Mouse (Mus musculus) embryonic facial prominence, embryonic 12.5 days (tissue): ENCODE results near the gene Rbms3. TPM values are rescaled to one million over a fixed set of nuclear protein-coding genes. Genes with fewer than 3 reads are reported as not detected.

Experiments
- ATAC-seq: fragments of 200-750 bp; cut with Nextera tagmentation; 2 replicates; pipeline ENCODE4 v1.8.0; 2017; ENCODE audit not compliant: insufficient number of reproducible peaks, insufficient read depth, low FRiP score, low TSS enrichment
- H3K27ac ChIP-seq: fragments of 300-500 bp; sonication (generic); 2 replicates; pipeline ENCODE4 v1.5.1; 2016; ENCODE audit warnings: mild to moderate bottlenecking
- H3K27me3 ChIP-seq: fragments of 300-500 bp; sonication (generic); 2 replicates; pipeline ENCODE4 v1.6.1; 2016; ENCODE audit warnings: mild to moderate bottlenecking, moderate library complexity
- H3K36me3 ChIP-seq: fragments of 300-500 bp; sonication (generic); 2 replicates; pipeline ENCODE4 v1.6.1; 2016; ENCODE audit warnings: mild to moderate bottlenecking
- H3K4me1 ChIP-seq: fragments of 300-500 bp; sonication (generic); 2 replicates; pipeline ENCODE4 v1.6.1; 2016
- H3K4me2 ChIP-seq: fragments of 300-500 bp; sonication (generic); replicated peaks from 2 replicates; pipeline ENCODE4 v1.6.1; 2016; ENCODE audit warnings: mild to moderate bottlenecking, moderate library complexity
- H3K4me3 ChIP-seq: fragments of 300-500 bp; sonication (generic); 2 replicates; pipeline ENCODE4 v1.5.1; 2016; ENCODE audit warnings: mild to moderate bottlenecking
- H3K9ac ChIP-seq: fragments of 300-500 bp; sonication (generic); 2 replicates; pipeline ENCODE4 v1.6.1; 2016; ENCODE audit warnings: mild to moderate bottlenecking, moderate library complexity
- H3K9me3 ChIP-seq: fragments of 300-500 bp; sonication (generic); 2 replicates; pipeline ENCODE4 v1.6.1; 2016; ENCODE audit warnings: mild to moderate bottlenecking, moderate library complexity
- WGBS: fragments of 180-500 bp; shearing (Covaris S2); methylation state at CpG from one replicate; pipeline ENCODE4 v1.1.7; 2016; 5-methylcytosine and 5-hydroxymethylcytosine counted together
- polyA plus RNA-seq: library from polyadenylated mRNA; unstranded; fragments of >200 nt; fragmentation: Nextera tagmentation; extraction: Ambion mirVana; gene quantifications from 2 replicates; pipeline ENCODE4 v1.2.1, GENCODE M21; 2016

The Rbms3 gene
- polyA plus RNA-seq, 1 experiment from 2014 or later, result 94.1 TPM

DNA sequence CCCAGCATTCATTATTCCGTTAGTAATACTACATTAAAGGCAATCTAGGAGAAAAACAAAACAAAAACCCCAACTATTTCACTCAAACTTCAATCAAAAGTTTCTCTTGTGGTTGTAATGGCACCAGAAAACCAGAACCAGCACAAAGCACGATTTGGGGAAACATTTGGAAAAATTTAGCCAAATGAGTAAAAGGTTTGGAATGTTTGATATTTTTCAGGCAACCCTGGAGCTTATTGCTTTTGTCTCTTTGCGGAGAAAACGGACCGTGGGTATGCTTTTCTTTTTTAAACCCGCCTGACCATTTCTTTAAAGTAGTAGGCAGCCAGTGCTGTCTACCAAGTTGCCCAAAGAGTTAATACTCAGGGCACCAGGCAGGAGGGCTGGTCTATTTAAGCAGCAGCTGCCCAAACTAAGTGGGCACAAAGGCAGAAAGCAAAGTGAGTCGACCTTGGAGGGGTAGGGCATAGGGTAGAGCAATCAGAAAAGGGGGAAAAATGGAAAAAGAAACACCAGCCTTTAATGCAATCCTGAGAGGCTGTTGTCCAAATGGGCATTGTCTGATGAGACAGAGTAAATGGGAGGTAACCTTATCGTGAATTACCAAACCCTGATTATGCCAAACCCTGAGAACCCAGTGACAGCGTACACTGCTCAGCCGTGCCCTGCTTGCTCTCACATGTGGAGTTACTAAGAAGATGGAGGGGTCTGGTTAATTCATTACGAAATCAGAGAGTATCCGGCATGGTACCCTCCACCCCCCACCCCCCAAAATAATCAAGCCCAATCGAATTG lies 379.5 kb downstream of the Rbms3 start:
- Histone ChIP-seq H3K4me3 (peak overlapping the region; percentile 60), H3K27ac (peak overlapping the region; percentile 90), H3K27me3 (no peaks in the 10 kb centered on the region), H3K36me3 (no peaks in the 10 kb centered on the region), H3K4me1 (peaks cover 47% of the 10 kb centered on the region), H3K4me2 (peak overlapping the region; percentile 73), H3K9me3 (no peaks in the 10 kb centered on the region), H3K9ac (peak overlapping the region; percentile 74)
- 9% methylated on average over 13 of the region's 13 CpGs for WGBS
- ATAC-seq, result 0 out of 2 replicates have a peak, but pooled peaks have one; percentile 32

DNA sequence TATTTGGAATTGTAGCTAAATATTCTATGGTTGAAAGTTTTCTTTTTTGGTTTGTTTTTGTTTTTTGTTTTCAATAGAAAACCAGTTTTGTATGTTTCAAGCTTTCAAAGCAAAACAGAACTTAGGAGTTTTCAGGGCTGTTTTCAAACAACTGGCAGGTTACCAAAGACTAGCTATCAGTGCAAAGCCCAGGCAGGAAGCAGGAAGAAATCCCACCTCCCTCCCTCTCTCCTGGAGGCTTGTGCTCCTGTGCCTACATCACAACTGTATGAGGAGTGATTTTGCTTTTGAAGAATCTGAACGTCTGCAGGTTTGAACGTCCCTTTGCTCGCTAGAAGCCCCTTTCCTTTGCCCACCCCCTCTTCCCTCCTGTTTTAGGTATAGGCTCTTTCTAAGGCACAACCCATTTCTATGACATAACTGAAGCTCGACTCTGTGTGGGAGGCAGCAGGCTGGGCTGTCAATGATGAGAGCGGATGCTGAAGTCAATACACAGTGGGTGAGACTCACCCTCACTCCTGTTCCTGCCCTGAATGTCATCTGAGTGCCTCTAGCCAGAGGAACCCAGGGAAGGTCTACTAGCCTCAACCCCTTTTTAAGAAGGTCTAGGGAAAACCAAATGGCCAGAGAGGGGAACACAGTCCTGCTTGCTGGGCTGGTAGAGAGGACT lies 382.3 kb downstream of the Rbms3 start:
- Histone ChIP-seq H3K9ac (no peak overlapping the region), H3K27ac (peak overlapping the region; percentile 48), H3K27me3 (no peaks in the 10 kb centered on the region), H3K4me2 (peak overlapping the region; percentile 33), H3K9me3 (no peaks in the 10 kb centered on the region), H3K4me1 (peaks cover 37% of the 10 kb centered on the region), H3K36me3 (no peaks in the 10 kb centered on the region), H3K4me3 (no peak overlapping the region)
- 21% methylated on average over 5 of the region's 5 CpGs for WGBS
- no peak for ATAC-seq

DNA sequence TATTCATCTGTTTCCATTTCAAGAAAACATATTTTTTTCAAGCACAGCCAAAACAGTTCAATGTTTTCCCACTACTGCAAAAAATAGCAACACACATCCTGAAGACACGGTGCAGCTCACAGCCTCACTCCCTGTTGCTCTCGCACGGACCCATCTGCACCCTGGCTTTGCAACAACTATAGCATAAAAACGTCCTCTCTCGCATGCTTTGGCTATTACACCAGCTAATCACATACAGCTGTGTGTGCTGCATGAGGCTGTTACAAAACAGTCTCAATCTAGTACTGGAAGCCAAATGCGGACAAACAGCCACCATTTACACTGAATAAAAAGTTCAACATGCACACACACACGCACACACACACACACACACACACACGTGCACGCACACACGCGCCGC lies 383.5 kb downstream of the Rbms3 start:
- 49% methylated on average over 12 of the region's 12 CpGs for WGBS
- Histone ChIP-seq H3K27me3 (no peaks in the 10 kb centered on the region), H3K4me3 (no peak overlapping the region), H3K9ac (no peak overlapping the region), H3K4me1 (peaks cover 37% of the 10 kb centered on the region), H3K36me3 (peaks cover 8% of the 10 kb centered on the region), H3K27ac (0 out of 2 replicates have a peak overlapping the region, but pooled peaks have one; percentile 54), H3K4me2 (peak overlapping the region; percentile 33), H3K9me3 (no peaks in the 10 kb centered on the region)
- no peak; the same call in 1 of the 2 replicates for ATAC-seq

DNA sequence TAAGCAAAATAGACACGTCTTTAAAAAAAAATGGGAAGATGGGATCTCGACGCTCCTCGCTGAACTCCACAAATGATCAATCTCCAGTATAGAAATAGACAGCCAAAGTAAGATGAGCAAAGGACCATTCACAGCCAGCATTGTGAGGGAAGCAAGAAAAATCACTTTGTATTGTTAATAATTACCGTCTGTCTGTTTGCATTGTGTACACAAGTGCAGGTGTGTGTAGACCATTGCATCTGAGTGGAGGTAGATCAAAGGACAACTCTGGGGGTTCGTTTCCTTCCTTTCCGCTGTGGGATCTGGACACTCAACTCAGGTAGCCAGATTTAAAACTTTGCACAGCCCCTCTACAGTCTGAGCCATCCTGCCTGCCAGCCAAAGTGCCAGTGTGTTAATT lies 386.3 kb downstream of the Rbms3 start:
- Histone ChIP-seq H3K36me3 (peaks cover 13% of the 10 kb centered on the region), H3K27me3 (no peaks in the 10 kb centered on the region), H3K9me3 (no peaks in the 10 kb centered on the region), H3K4me3 (no peak overlapping the region), H3K9ac (no peak overlapping the region), H3K4me2 (no peak overlapping the region), H3K27ac (no peak overlapping the region), H3K4me1 (peaks cover 22% of the 10 kb centered on the region)
- no peak for ATAC-seq
- 93% methylated on average over 7 of the region's 7 CpGs for whole genome bisulfite sequencing

DNA sequence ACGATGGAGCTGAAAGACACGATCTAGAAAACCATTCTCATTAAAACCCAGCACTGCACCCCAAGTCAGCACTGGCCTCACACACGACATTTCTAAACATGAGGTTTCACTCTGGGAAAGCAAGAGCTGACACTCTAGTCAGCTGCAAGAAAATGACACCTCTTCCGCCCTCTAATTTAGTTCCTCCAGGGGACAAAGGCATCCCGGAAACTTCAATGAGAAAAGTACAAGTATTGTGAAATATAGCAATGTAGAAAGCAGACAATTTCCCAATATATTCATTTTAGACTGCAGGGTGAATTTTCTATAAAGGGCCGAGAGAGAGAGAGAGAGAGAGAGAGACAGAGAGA lies 395.0 kb downstream of the Rbms3 start:
- ATAC-seq, result no peak
- H3K36me3 ChIP-seq, result 0 out of 2 replicates have a peak, but pooled peaks cover 7% of the 10 kb centered on the region
- WGBS, result 69% methylated on average over 6 of the region's 6 CpGs

DNA sequence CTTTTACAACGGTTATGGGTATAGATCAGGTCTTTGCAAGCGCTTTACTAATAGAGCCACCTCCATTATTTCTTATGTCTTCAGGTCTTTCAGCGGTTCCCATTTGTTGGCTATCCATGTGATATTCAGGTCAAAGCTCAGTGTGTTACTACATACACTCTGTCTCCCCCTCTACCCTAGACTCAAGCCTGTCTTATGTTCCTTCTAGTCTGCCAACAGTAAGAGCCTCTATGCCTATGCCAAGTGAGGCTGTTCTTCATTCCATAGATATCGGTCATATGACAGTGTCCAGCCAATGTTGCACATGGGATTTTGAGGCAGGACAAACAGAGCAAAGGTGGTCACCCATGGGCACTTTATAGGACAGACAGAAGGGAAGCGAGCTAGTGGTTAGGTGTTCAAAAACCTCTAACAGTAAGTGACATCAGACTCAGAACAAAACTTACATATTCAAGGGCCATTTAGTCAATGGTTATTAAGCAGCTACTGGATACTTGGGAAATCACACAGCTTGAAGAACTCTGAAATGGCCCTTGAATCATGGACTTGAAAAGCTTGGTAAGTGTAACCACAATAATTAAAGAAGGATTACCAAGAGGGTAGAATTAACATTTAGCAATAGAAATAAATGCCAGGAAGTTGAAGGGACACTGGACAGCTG lies 395.5 kb downstream of the Rbms3 start:
- no peak overlapping the region for H3K4me2 ChIP-seq
- no peak for ATAC-seq
- H3K9me3 ChIP-seq, result no peaks in the 10 kb centered on the region
- H3K27me3 ChIP-seq, result no peaks in the 10 kb centered on the region
- WGBS, result 90% methylated on average over 5 of the region's 5 CpGs
- 0 out of 2 replicates have a peak, but pooled peaks cover 3% of the 10 kb centered on the region for H3K4me1 ChIP-seq
- no peak overlapping the region for H3K4me3 ChIP-seq
- no peak overlapping the region for H3K9ac ChIP-seq
- peaks cover 9% of the 10 kb centered on the region; the same call in 1 of the 2 replicates for H3K36me3 ChIP-seq
- H3K27ac ChIP-seq, result no peak overlapping the region

More for the DNA sequence above, 395.0 kb downstream of the Rbms3 start:
- Histone ChIP-seq H3K9ac (no peak overlapping the region), H3K27me3 (no peaks in the 10 kb centered on the region), H3K9me3 (no peaks in the 10 kb centered on the region), H3K27ac (no peak overlapping the region), H3K4me2 (no peak overlapping the region), H3K4me1 (0 out of 2 replicates have a peak, but pooled peaks cover 3% of the 10 kb centered on the region), H3K4me3 (no peak overlapping the region)

DNA sequence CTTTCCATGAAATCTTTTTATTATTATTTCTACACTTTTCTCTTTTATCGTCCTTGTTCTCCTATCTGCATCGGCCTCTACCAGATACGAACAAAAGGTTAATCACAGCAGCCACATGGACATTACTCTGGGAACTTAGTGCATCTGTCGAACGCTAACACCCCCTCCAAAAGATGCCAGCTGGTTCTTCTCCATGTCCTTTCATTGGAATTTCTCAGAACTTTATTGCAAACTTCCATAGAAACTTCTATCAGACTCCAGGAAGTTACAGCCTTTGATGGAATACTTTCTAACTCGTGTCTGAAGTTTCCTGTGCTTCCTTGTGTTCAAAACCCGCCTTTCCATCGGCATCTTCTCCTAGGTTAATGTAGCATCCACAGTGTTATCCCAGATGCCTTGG lies 407.0 kb downstream of the Rbms3 start:
- Histone ChIP-seq H3K27ac (no peak overlapping the region), H3K4me1 (no peaks in the 10 kb centered on the region; the same call in 1 of the 2 replicates), H3K4me2 (no peak overlapping the region), H3K9me3 (no peaks in the 10 kb centered on the region), H3K4me3 (no peak overlapping the region), H3K9ac (no peak overlapping the region), H3K36me3 (peaks cover 4% of the 10 kb centered on the region; the same call in 1 of the 2 replicates), H3K27me3 (no peaks in the 10 kb centered on the region)
- ATAC-seq, result no peak
- 61% methylated on average over 8 of the region's 8 CpGs for WGBS

DNA sequence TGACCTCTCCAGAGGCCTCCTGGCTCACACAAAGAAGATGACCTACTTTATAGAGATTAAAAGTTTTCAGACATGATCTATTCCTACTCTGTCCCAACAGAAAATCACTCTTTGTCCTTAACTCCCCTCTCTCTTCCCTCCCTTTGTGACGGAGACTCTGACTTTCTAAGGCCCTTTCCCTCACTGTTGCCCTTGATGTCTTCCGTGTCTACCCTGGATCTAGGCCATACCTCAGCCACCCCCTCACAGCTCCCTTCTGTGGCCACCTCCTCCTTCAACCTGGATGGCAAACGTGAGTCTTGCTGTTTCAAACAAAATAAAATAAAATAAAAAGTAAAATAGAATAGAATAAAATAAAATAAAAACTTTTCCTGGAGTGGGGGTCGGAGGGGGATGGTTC lies 408.2 kb downstream of the Rbms3 start:
- no peaks in the 10 kb centered on the region for H3K9me3 ChIP-seq
- 87% methylated on average over 4 of the region's 4 CpGs for WGBS
- H3K4me1 ChIP-seq, result peaks cover 5% of the 10 kb centered on the region; the same call in 1 of the 2 replicates
- no peak overlapping the region for H3K4me2 ChIP-seq
- H3K4me3 ChIP-seq, result no peak overlapping the region
- ATAC-seq, result no peak
- H3K36me3 ChIP-seq, result peaks cover 4% of the 10 kb centered on the region; the same call in 1 of the 2 replicates
- no peak overlapping the region for H3K9ac ChIP-seq
- H3K27ac ChIP-seq, result no peak overlapping the region
- no peaks in the 10 kb centered on the region for H3K27me3 ChIP-seq

DNA sequence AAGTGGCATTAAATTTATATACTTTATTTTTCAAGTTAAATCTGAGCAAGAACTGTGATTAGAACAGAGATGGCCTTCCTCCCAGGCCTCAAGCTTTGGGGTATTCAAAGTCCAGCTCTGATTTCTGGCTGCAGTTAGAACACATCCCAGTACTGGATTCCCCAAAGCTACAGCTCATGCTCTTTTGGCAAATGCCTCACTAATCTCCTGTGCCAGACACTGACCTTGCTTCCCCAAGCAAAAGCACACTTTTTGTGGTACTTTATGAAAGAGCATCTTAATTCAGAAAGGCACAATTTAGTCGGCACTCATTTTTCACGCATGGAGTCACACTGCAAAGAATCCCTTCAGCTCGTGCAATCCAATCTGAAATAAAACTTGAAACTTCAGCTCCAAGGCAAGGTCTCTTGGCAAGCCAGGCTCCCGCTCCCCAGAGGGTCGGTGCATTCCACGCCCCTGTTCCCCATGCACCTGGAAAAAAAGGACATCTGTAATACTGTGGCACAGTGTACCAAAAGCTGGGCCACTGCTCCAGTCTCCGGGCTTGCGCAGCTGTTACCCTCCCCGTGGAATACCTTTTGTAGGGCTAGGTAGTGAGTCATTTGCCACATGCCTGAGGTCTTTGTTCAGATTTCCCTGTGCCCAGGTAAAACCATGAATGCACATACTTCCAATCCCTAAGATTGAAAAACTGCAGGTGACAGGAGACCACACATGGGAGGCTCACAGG lies 413.5 kb downstream of the Rbms3 start:
- H3K4me1 ChIP-seq, result peaks cover 9% of the 10 kb centered on the region; the same call in 1 of the 2 replicates
- H3K27ac ChIP-seq, result 0 out of 2 replicates have a peak overlapping the region, but pooled peaks have one; percentile 30
- WGBS, result 63% methylated on average over 9 of the region's 9 CpGs
- H3K9ac ChIP-seq, result no peak overlapping the region
- H3K27me3 ChIP-seq, result no peaks in the 10 kb centered on the region
- no peaks in the 10 kb centered on the region for H3K36me3 ChIP-seq
- no peak for ATAC-seq
- no peaks in the 10 kb centered on the region for H3K9me3 ChIP-seq
- H3K4me3 ChIP-seq, result no peak overlapping the region
- H3K4me2 ChIP-seq, result no peak overlapping the region

DNA sequence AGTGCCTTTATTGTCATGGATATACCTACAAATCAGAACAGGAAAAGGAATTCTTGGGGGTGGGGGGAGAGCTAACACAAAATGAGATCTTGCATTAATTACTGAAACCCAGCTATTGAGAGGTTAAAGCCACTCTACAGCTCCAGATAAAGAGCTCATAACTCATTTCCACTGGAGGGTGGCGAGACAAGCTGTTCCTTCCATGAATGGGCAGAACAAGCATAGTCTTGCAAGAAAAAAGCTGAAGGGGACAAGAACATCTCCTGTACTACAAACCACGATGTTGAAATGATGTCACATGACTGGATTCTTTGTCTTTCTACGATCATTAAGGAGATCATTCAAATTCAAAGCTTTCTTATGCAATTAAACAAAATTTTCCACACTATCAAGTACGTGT lies 417.7 kb downstream of the Rbms3 start:
- H3K4me3 ChIP-seq, result no peak overlapping the region
- H3K36me3 ChIP-seq, result no peaks in the 10 kb centered on the region
- 70% methylated on average over 4 of the region's 4 CpGs for WGBS
- ATAC-seq, result no peak
- peaks cover 14% of the 10 kb centered on the region for H3K4me1 ChIP-seq
- H3K9me3 ChIP-seq, result no peaks in the 10 kb centered on the region
- H3K9ac ChIP-seq, result no peak overlapping the region
- no peak overlapping the region for H3K4me2 ChIP-seq
- no peak overlapping the region for H3K27ac ChIP-seq
- H3K27me3 ChIP-seq, result no peaks in the 10 kb centered on the region

DNA sequence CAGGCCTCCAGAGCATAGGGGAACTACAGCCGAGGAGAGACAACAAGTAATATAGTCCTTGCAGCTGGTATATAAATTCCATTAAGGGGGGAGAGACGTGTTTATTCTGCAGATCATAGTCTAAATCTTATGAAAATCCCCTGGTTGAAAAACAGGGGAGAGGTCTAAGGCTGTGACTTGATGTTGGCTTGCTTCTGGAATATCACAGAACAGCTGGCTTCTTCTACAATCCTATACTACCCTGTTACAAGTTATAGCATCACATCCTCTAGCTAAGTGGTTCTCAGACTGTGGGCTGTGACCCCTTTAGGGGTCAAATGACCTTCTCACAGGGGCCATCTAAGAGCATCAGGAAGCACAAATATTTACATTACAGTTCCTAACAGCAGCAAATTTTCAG lies 419.4 kb downstream of the Rbms3 start:
- ATAC-seq, result no peak
- H3K27ac ChIP-seq, result no peak overlapping the region
- no peak overlapping the region for H3K4me2 ChIP-seq
- H3K36me3 ChIP-seq, result no peaks in the 10 kb centered on the region
- peaks cover 11% of the 10 kb centered on the region for H3K4me1 ChIP-seq
- no peaks in the 10 kb centered on the region for H3K27me3 ChIP-seq
- no peak overlapping the region for H3K4me3 ChIP-seq
- H3K9me3 ChIP-seq, result no peaks in the 10 kb centered on the region
- 67% methylated on average over 2 of the region's 2 CpGs for WGBS
- no peak overlapping the region for H3K9ac ChIP-seq
